Mouse (Mus musculus): ENCODE results near the gene Cxcl14.

GRCm38 (mm10) chr13:56321635-56322034 lies 25.3 kb upstream of the Cxcl14 start:
- no peak for TF ChIP-seq POLR2A (IDR thresholded peaks at IDR 0.05; ENCODE audit: control insufficient read depth in 1 of 2, insufficient read depth in 1 of 2, low read depth in 1 of 2, low read length in 2 of 2, poor library complexity in 1 of 2)
- TF ChIP-seq MAX (IDR thresholded peaks at IDR 0.05; ENCODE audit: low read length) = no peak
- no peak for TF ChIP-seq NRF1 (IDR thresholded peaks at IDR 0.05; ENCODE audit: insufficient read depth, low read depth, low read length, poor library complexity, severe bottlenecking)
- TF ChIP-seq CHD2 (IDR thresholded peaks at IDR 0.05; ENCODE audit: low read length) = no peak
- TF ChIP-seq ZKSCAN1 (IDR thresholded peaks at IDR 0.05; ENCODE audit: low read depth, low read length) = no peak
